Mouse (Mus musculus): Measurements from ENCODE around the gene Elp5.

DNA sequence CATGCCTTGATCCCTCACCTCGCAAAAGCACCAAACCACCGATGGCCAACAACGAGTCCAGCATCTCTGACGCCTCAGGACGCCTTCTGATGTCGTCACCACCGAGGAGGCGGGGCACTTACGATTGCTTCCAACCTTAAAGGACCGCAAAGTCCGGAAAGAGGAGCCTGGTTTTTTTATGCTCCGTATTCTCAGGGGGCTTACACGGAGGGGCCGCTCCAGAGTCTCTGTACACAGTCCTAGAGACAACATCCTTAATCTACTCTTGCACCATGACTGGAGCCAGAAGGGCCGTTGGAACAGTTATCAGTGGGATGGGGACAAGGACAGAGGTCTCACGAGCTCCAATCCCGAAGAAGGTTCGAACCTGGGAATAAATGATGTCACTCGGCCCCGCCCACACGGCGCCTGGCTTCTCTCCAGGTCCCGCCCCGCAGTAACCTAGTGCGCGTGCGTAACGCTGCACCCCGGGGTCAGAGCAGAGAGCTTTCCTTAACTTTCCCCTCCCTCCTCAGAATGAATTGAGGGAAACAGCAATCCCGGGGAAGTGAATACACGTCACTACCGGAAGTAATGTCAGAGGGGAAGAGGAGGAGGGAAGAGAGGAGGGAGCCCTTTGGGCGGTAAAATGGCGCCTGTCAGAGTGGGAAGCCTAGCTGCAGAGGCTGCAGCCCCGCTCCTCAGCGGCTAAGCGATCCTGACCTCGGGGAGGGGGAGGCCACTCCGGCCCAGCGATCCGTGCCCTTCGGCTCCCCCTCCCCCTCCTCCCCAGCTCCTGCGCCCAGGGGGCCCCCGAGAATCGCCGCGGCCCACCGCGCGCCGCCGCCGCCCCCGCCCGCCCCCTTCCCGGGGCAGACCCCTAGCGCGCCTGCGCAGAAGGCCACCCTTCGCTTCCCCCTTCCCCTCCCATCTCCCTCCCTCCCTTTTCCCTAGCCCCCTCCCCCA is 1.8 kb downstream of the Elp5 start:
- TF ChIP-seq CTCF (IDR thresholded peaks at IDR 0.05; ENCODE audit: extremely low read depth, insufficient read length, insufficient replicate concordance, low read depth, low read length), result no peak
- peak; percentile 97 for TF ChIP-seq POLR2A (IDR thresholded peaks at IDR 0.05; ENCODE audit: low read depth, low read length)
